Mouse (Mus musculus): ENCODE measurements at regions not wholly inside any gene's neighbourhood (a gene's known extent, or its start where the extent isn't known, plus 50 kb on each side); places are given as distances from the start of the nearest gene placed in this dataset.
A peak's percentile ranks its signal among the peaks of the same experiment; 100 is the strongest.

- H3K27me3 ChIP-seq, result no peaks in the 10 kb centered on the region
- H3K9me3 ChIP-seq, result no peaks in the 10 kb centered on the region
- peaks cover 10% of the 10 kb centered on the region for H3K4me1 ChIP-seq (replicated peaks)
- H3K9ac ChIP-seq (replicated peaks), result no peak overlapping the region
- no peaks in the 10 kb centered on the region for H3K36me3 ChIP-seq
- no peak for ATAC-seq (ENCODE audit: insufficient number of reproducible peaks, insufficient read depth, low FRiP score, low TSS enrichment, low read depth)
- no peak overlapping the region for H3K4me2 ChIP-seq
- WGBS, result 69% methylated on average over 6 of the region's 6 CpGs
- H3K4me3 ChIP-seq (replicated peaks), result no peak overlapping the region
- no peak overlapping the region for H3K27ac ChIP-seq
Measured at GRCm38 (mm10) chr10:126373906-126374305, 407.9 kb downstream of the Lrig3 start.

- Histone ChIP-seq H3K27me3 (no peaks in the 10 kb centered on the region), H3K9ac (replicated peaks) (no peak overlapping the region), H3K4me1 (replicated peaks) (0 out of 2 replicates have a peak, but pooled peaks cover 4% of the 10 kb centered on the region), H3K9me3 (no peaks in the 10 kb centered on the region), H3K4me3 (replicated peaks) (no peak overlapping the region), H3K36me3 (no peaks in the 10 kb centered on the region), H3K27ac (no peak overlapping the region), H3K4me2 (no peak overlapping the region)
- ATAC-seq (ENCODE audit: insufficient number of reproducible peaks, insufficient read depth, low FRiP score, low TSS enrichment, low read depth), result no peak
- WGBS, result 81% methylated on average over 6 of the region's 6 CpGs
Measured at GRCm38 (mm10) chr10:126371881-126372280, 405.9 kb downstream of the Lrig3 start.

- Histone ChIP-seq H3K4me1 (replicated peaks) (no peaks in the 10 kb centered on the region), H3K4me2 (no peak overlapping the region), H3K9me3 (no peaks in the 10 kb centered on the region), H3K27ac (no peak overlapping the region), H3K36me3 (no peaks in the 10 kb centered on the region), H3K27me3 (no peaks in the 10 kb centered on the region), H3K4me3 (replicated peaks) (no peak overlapping the region), H3K9ac (replicated peaks) (no peak overlapping the region)
- no peak for ATAC-seq (ENCODE audit: insufficient number of reproducible peaks, insufficient read depth, low FRiP score, low TSS enrichment, low read depth)
- WGBS, result 79% methylated on average over 11 of the region's 11 CpGs
Measured at GRCm38 (mm10) chr10:126349076-126349475, 383.1 kb downstream of the Lrig3 start.

GRCm38 (mm10) chr10:126337426-126337825 is 371.5 kb downstream of the Lrig3 start:
- no peak overlapping the region for H3K4me2 ChIP-seq
- peaks cover 12% of the 10 kb centered on the region; the same call in 1 of the 2 replicates for H3K9me3 ChIP-seq
- 72% methylated on average over 4 of the region's 4 CpGs for WGBS
- H3K36me3 ChIP-seq, result no peaks in the 10 kb centered on the region
- no peaks in the 10 kb centered on the region for H3K4me1 ChIP-seq (replicated peaks)
- no peak overlapping the region for H3K4me3 ChIP-seq (replicated peaks)
- H3K27ac ChIP-seq, result no peak overlapping the region
- H3K27me3 ChIP-seq, result no peaks in the 10 kb centered on the region
- H3K9ac ChIP-seq (replicated peaks), result no peak overlapping the region
- no peak for ATAC-seq (ENCODE audit: insufficient number of reproducible peaks, insufficient read depth, low FRiP score, low TSS enrichment, low read depth)

GRCm38 (mm10) chr10:126333786-126334185 is 367.8 kb downstream of the Lrig3 start:
- Histone ChIP-seq H3K9me3 (0 out of 2 replicates have a peak, but pooled peaks cover 2% of the 10 kb centered on the region), H3K4me1 (replicated peaks) (peaks cover 12% of the 10 kb centered on the region; the same call in 1 of the 2 replicates), H3K9ac (replicated peaks) (no peak overlapping the region), H3K36me3 (no peaks in the 10 kb centered on the region), H3K27ac (no peak overlapping the region), H3K4me3 (replicated peaks) (no peak overlapping the region), H3K4me2 (no peak overlapping the region), H3K27me3 (no peaks in the 10 kb centered on the region)
- ATAC-seq (ENCODE audit: insufficient number of reproducible peaks, insufficient read depth, low FRiP score, low TSS enrichment, low read depth), result no peak
- 89% methylated on average over 5 of the region's 5 CpGs for WGBS

- Histone ChIP-seq H3K36me3 (no peaks in the 10 kb centered on the region), H3K4me3 (replicated peaks) (no peak overlapping the region), H3K4me1 (replicated peaks) (peaks cover 23% of the 10 kb centered on the region), H3K9me3 (no peaks in the 10 kb centered on the region), H3K27ac (peak overlapping the region; percentile 29; the same call in 1 of the 2 replicates), H3K4me2 (peak overlapping the region; percentile 43), H3K27me3 (no peaks in the 10 kb centered on the region), H3K9ac (replicated peaks) (no peak overlapping the region)
- peak; percentile 79; the same call in 1 of the 2 replicates for ATAC-seq (ENCODE audit: insufficient number of reproducible peaks, insufficient read depth, low FRiP score, low TSS enrichment, low read depth)
- WGBS, result 6% methylated on average over 17 of the region's 17 CpGs
Measured at GRCm38 (mm10) chr10:126330305-126330969, 364.5 kb downstream of the Lrig3 start.

GRCm38 (mm10) chr10:126320831-126321230 is 354.9 kb downstream of the Lrig3 start:
- H3K9me3 ChIP-seq, result no peaks in the 10 kb centered on the region
- H3K27me3 ChIP-seq, result no peaks in the 10 kb centered on the region
- no peaks in the 10 kb centered on the region for H3K36me3 ChIP-seq
- no peak overlapping the region for H3K4me3 ChIP-seq (replicated peaks)
- 86% methylated on average over 9 of the region's 9 CpGs for WGBS
- no peaks in the 10 kb centered on the region for H3K4me1 ChIP-seq (replicated peaks)
- no peak overlapping the region for H3K27ac ChIP-seq
- H3K4me2 ChIP-seq, result no peak overlapping the region
- no peak for ATAC-seq (ENCODE audit: insufficient number of reproducible peaks, insufficient read depth, low FRiP score, low TSS enrichment, low read depth)
- H3K9ac ChIP-seq (replicated peaks), result no peak overlapping the region

- no peaks in the 10 kb centered on the region for H3K27me3 ChIP-seq
- H3K9ac ChIP-seq (replicated peaks), result no peak overlapping the region
- no peaks in the 10 kb centered on the region for H3K4me1 ChIP-seq (replicated peaks)
- no peak for ATAC-seq (ENCODE audit: insufficient number of reproducible peaks, insufficient read depth, low FRiP score, low TSS enrichment, low read depth)
- no peaks in the 10 kb centered on the region for H3K9me3 ChIP-seq
- H3K4me2 ChIP-seq, result no peak overlapping the region
- H3K4me3 ChIP-seq (replicated peaks), result no peak overlapping the region
- no peaks in the 10 kb centered on the region for H3K36me3 ChIP-seq
- H3K27ac ChIP-seq, result no peak overlapping the region
- WGBS, result 77% methylated on average over 10 of the region's 10 CpGs
Measured at GRCm38 (mm10) chr10:126319795-126320194, 353.8 kb downstream of the Lrig3 start.

GRCm38 (mm10) chr10:126299962-126300361 is 334.0 kb downstream of the Lrig3 start:
- Histone ChIP-seq H3K4me3 (replicated peaks) (no peak overlapping the region), H3K9me3 (no peaks in the 10 kb centered on the region), H3K27ac (no peak overlapping the region), H3K27me3 (no peaks in the 10 kb centered on the region), H3K9ac (replicated peaks) (no peak overlapping the region), H3K36me3 (no peaks in the 10 kb centered on the region), H3K4me2 (no peak overlapping the region), H3K4me1 (replicated peaks) (no peaks in the 10 kb centered on the region)
- 93% methylated on average over 1 of the region's 1 CpGs for whole genome bisulfite sequencing
- ATAC-seq (ENCODE audit: insufficient number of reproducible peaks, insufficient read depth, low FRiP score, low TSS enrichment, low read depth), result no peak

GRCm38 (mm10) chr10:126298211-126298610 is 332.2 kb downstream of the Lrig3 start:
- H3K27me3 ChIP-seq, result no peaks in the 10 kb centered on the region
- no peaks in the 10 kb centered on the region for H3K36me3 ChIP-seq
- no peaks in the 10 kb centered on the region for H3K9me3 ChIP-seq
- H3K4me1 ChIP-seq (replicated peaks), result no peaks in the 10 kb centered on the region
- no peak for ATAC-seq (ENCODE audit: insufficient number of reproducible peaks, insufficient read depth, low FRiP score, low TSS enrichment, low read depth)
- H3K9ac ChIP-seq (replicated peaks), result no peak overlapping the region
- no peak overlapping the region for H3K4me3 ChIP-seq (replicated peaks)
- H3K27ac ChIP-seq, result no peak overlapping the region
- no peak overlapping the region for H3K4me2 ChIP-seq
- 76% methylated on average over 6 of the region's 6 CpGs for WGBS

- Histone ChIP-seq H3K4me1 (replicated peaks) (no peaks in the 10 kb centered on the region), H3K27ac (no peak overlapping the region), H3K36me3 (no peaks in the 10 kb centered on the region), H3K9ac (replicated peaks) (no peak overlapping the region), H3K9me3 (no peaks in the 10 kb centered on the region), H3K4me2 (no peak overlapping the region), H3K4me3 (replicated peaks) (no peak overlapping the region), H3K27me3 (no peaks in the 10 kb centered on the region)
- no peak for ATAC-seq (ENCODE audit: insufficient number of reproducible peaks, insufficient read depth, low FRiP score, low TSS enrichment, low read depth)
- 75% methylated on average over 7 of the region's 7 CpGs for WGBS
Measured at GRCm38 (mm10) chr10:126295853-126296252, 329.9 kb downstream of the Lrig3 start.

GRCm38 (mm10) chr10:126291765-126292164 is 325.8 kb downstream of the Lrig3 start:
- no peaks in the 10 kb centered on the region for H3K27me3 ChIP-seq
- no peaks in the 10 kb centered on the region for H3K4me1 ChIP-seq (replicated peaks)
- no peaks in the 10 kb centered on the region for H3K9me3 ChIP-seq
- H3K9ac ChIP-seq (replicated peaks), result no peak overlapping the region
- H3K4me2 ChIP-seq, result no peak overlapping the region
- ATAC-seq (ENCODE audit: insufficient number of reproducible peaks, insufficient read depth, low FRiP score, low TSS enrichment, low read depth), result no peak
- H3K27ac ChIP-seq, result no peak overlapping the region
- H3K36me3 ChIP-seq, result no peaks in the 10 kb centered on the region
- H3K4me3 ChIP-seq (replicated peaks), result no peak overlapping the region
